Mouse (Mus musculus): ENCODE measurements around the gene Atoh8.

Gene Atoh8

GRCm38 (mm10) chr6:72235098-72235806, at the start of gene Atoh8:
Gene Atoh8 (minus strand): TSS chr6:72235577.
- CTCF ChIA-PET, result interaction anchor here (0.5 to 1.2 kb wide), 2 partner anchors 49 to 146 kb away, joined by 3 to 7 read pairs; no protein-coding TSS in a partner anchor

GRCm38 (mm10) chr6:72283914-72284313, 48.5 kb upstream of the Atoh8 start:
- CTCF ChIA-PET, result no interaction called here

- CTCF ChIA-PET, result no interaction called here
Measured at GRCm38 (mm10) chr6:72280410-72280998, 45.1 kb upstream of the Atoh8 start.

- CTCF ChIA-PET, result no interaction called here
Measured at GRCm38 (mm10) chr6:72279505-72279904, 44.1 kb upstream of the Atoh8 start.

GRCm38 (mm10) chr6:72278835-72279234, 43.5 kb upstream of the Atoh8 start:
- CTCF ChIA-PET, result no interaction called here

- CTCF ChIA-PET, result no interaction called here
Measured at GRCm38 (mm10) chr6:72277508-72278166, 42.3 kb upstream of the Atoh8 start.

- CTCF ChIA-PET, result interaction anchor here (1.3 kb wide), 1 partner anchor 17 kb away, joined by 6 read pairs; no protein-coding TSS in a partner anchor
Measured at GRCm38 (mm10) chr6:72276972-72277441, 41.6 kb upstream of the Atoh8 start.

- CTCF ChIA-PET, result interaction anchor here (1.3 kb wide), 1 partner anchor 16 kb away, joined by 6 read pairs; no protein-coding TSS in a partner anchor
Measured at GRCm38 (mm10) chr6:72276141-72276540, 40.8 kb upstream of the Atoh8 start.

- CTCF ChIA-PET, result no interaction called here
Measured at GRCm38 (mm10) chr6:72275527-72275926, 40.1 kb upstream of the Atoh8 start.

- CTCF ChIA-PET, result interaction anchor here (0.6 kb wide), 1 partner anchor 12 kb away, joined by 8 read pairs; no protein-coding TSS in a partner anchor
Measured at GRCm38 (mm10) chr6:72273153-72273552, 37.8 kb upstream of the Atoh8 start.

- CTCF ChIA-PET, result no interaction called here
Measured at GRCm38 (mm10) chr6:72272161-72272696, 36.9 kb upstream of the Atoh8 start.

- CTCF ChIA-PET, result no interaction called here
Measured at GRCm38 (mm10) chr6:72270952-72271519, 35.7 kb upstream of the Atoh8 start.

- CTCF ChIA-PET, result no interaction called here
Measured at GRCm38 (mm10) chr6:72270258-72270657, 34.9 kb upstream of the Atoh8 start.

- CTCF ChIA-PET, result no interaction called here
Measured at GRCm38 (mm10) chr6:72268149-72268847, 32.9 kb upstream of the Atoh8 start.

- CTCF ChIA-PET, result no interaction called here
Measured at GRCm38 (mm10) chr6:72265664-72266063, 30.3 kb upstream of the Atoh8 start.

GRCm38 (mm10) chr6:72263679-72264265, 28.4 kb upstream of the Atoh8 start:
- CTCF ChIA-PET, result no interaction called here

- CTCF ChIA-PET, result interaction anchor here (1.4 kb wide), 1 partner anchor 76 kb away, joined by 4 read pairs; no protein-coding TSS in a partner anchor
Measured at GRCm38 (mm10) chr6:72261683-72262320, 26.4 kb upstream of the Atoh8 start.

- CTCF ChIA-PET, result interaction anchor here (0.7 to 1.4 kb wide), 4 partner anchors 12 to 76 kb away, joined by 3 to 8 read pairs (median 4); no protein-coding TSS in a partner anchor
Measured at GRCm38 (mm10) chr6:72260981-72261682, 25.8 kb upstream of the Atoh8 start.

- CTCF ChIA-PET, result interaction anchor here (1.1 kb wide), 1 partner anchor 17 kb away, joined by 6 read pairs; no protein-coding TSS in a partner anchor
Measured at GRCm38 (mm10) chr6:72259474-72259873, 24.1 kb upstream of the Atoh8 start.

- CTCF ChIA-PET, result no interaction called here
Measured at GRCm38 (mm10) chr6:72255294-72255693, 19.9 kb upstream of the Atoh8 start.

All from spleen, embryonic (tissue).